Mouse (Mus musculus) A20 (cell line): ENCODE results near the gene Rap1gap.

Experiments
- DNase-seq: peaks from one replicate; pipeline ENCODE4 v3.0.0-alpha.2; 2011; ENCODE audit warnings: low read depth, low spot score

Rap1gap gene

DNA sequence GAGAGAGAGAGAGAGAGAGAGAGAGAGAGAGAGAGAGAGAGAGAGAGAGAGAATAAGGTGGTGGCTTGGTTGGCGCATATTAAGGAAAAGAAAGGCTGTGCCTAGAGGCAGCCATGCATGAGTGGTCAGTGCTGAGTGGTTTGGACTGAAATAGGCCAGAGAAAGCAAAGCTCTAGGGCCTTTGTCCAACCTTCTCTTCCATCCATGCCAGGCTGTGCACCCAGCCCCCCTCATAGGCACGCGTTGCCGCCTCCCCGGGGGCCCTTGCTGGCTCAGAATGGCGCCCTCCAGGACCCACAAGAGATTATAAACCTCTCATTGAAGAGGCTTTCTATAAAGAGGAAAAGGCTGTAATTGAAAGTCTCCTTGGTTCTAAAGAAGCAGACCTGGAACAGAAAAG is 3.0 kb upstream of the Rap1gap start:
- DNase-seq = no peak

DNA sequence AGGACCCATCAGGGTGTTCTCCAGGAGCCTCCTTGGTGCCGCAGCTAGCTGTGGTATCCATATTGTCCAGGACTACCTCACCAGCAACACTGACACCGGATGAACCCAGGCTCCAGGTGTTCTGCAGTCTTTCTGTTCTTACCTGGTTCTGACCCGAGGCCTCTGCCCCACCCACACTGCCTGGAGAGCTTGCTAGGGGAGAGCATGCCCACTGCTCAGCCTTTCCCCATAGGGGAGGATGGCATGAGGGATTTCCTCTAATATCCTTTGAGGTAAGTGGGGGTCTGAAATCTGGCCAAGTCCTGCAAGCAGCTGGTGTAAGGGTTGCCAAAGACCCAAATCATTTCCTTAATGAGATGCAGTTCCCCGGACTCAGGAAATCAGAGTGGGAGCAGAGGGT is 1.0 kb upstream of the Rap1gap start:
- no peak for DNase-seq

DNA sequence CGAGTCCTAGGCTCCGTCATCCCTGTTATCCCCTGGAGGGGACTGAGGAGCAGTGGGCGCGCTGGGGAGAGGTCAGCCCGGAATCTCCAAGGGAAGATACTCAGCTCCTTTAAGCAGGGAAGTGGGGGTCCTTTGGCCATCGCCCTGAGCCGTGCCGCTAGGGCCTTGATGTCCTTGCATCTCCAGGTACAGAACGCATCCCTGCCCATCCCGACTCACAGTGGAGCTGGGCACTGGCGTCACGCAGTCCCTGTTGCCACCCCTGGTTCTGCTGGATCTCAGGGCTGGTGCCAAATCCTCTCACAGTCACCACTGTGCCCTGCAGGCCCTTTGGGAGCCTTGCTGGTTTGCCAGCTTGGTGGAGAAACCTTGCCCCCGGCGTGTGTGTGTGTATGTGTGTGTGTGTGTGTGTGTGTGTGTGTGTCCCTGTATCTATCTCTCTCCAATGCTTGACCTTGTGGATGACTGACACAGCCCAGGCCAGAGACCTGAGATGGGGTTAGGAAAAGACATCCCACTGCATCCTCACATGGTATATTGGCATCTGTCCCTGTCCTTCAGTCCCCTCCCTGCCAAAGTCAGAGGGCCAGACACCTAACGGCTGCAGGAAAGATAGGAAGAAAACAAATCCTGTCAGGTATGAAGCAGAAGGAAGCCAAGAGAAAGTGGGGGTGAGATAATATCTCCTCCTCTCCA is 602 bp downstream of the Rap1gap start:
- no peak for DNase-seq

DNA sequence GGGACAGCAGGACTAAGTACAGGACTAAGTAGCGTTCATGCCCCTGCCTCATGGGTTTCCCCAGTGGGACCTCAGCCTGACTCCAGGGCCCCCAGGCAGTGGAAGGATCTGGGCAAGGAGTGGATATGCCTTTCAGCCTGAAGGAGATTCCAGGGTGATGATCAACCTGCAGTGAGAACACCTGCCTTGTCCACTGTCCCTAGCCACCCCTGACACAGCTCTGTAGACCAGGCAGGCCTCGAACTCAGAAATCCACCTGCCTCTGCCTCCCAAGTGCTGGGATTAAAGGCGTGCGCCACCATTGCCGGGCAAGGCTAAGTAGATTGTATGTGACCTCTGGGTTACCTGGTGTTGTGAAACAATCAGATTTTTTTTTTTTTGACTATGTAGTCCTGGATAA is 1.3 kb downstream of the Rap1gap start:
- no peak for DNase-seq

DNA sequence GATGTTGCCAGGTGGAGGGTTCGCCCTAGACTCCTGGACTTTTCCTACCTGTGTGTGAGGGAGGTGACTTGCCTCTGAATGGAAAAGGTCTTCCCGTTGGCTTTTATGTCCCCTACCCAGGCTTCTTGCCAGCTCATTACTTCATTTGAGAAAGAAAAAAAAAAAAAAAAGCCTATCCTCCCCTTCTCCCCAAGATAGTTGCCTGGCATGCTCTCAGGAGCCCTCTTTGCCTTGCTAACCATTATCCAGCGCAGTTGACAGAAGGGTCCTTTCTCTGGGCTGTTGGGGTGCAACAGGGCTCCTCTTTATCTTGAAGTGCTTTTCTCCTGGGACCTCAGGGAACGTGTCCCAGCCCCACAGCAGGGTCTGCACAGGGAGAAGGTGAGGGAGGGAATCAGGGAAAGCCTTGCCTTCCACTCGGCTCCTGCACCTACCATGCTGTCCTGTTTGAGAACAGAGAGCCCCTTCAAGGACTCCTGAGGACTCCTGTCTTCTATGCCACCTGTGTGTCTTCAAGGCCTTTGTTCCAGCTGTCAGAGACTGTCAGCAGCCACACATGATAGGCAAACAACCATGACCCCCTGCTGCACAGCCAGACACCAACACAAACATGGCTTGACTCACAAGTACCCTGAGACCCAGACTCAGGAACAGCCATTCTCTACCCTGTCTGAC is 1.9 kb downstream of the Rap1gap start:
- no peak for DNase-seq

DNA sequence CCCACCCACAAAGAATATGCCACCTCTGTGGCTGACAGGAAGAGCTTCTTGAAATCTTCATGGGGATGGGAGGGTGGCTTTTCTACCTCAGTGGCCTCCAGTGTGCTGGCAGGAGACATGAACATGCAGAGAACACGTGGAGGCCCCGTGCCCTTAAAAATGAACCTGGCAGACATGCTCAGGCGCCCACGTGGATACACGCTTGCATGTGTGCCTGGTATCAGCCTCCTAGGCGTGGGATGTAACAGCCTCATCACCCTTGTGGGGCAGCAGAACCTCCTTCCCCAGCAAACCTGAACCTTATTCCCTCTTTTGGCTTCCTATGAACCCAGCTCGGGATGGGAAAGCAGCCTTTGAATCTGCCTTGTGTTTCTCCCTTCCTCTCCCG is 2.4 kb downstream of the Rap1gap start:
- DNase-seq = no peak

DNA sequence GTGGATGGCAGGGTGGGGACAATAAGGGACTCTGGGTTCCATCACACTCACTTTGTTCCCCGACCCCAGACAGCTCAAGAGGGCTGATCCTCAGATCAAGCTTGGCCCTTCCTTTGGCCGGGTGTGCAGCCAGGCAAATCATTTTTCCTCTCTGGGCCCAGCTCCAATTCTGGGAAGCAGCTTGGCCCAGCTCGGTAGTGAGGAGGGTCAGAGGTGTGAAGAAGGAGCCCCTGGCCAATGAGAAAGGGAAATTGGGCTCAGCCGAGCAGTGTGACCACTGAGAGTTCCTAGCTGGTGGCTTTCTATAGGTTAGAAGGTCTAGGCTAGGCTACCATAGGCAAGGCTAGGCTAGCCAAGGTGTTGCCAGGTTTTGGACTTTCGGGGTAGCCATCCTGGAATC is 3.2 kb downstream of the Rap1gap start:
- no peak for DNase-seq

DNA sequence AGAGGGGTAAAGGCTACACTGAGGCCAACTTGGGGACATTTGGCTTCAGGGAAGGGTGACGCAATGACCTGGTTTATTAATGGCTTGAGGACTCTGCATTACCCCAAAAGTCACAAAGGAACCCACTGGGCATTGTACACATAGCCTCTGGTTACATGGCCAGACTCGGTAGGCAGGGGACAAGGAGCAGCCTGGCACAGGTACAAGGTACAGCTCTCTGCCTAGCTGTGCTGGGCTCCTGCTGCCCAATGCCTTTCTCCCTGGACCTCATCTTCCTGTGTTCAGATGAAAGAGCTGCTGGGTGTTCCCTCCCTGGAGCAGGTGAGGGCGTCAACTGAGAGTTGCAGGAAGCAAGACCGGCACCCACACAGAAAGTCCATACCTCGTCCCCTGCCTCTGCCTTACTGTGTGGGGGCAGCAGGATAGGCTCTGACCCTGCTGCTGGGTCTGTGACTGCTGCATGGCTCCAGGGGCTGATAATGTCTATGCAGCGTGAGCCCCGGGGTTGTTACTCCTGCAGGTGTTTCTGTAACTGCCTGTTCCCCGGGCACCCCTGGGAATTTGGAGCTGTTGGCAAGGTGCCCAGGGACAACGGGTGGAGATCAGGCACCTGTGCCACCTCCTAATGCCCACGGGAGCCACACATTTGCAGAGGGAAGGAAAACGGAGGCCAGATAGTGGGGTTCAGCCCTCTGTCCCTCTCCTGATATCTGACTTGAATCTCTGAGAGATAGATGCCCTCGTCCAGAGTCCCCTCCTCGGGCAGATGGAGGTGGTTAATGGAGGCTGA is 7.4 kb downstream of the Rap1gap start:
- DNase-seq = no peak

DNA sequence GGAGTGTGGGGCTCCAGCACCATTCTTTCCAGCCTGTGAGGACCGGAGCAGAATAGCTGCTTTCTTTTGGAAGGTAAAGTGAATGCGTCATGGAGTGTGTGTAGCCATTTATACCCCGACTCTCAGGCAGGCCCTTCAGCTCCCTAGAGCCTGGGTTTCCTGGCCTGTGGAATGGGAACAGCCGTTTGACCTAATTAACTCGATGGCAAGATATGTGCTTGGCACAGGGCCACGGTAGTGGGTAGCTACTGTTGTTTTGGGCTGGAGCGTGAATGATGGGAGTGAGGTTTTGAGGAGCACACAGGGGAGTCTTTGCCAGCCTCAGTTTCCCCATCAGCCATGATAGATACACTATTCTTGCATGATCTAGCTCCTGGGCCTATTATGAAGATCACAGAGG is 11.0 kb downstream of the Rap1gap start:
- no peak for DNase-seq

DNA sequence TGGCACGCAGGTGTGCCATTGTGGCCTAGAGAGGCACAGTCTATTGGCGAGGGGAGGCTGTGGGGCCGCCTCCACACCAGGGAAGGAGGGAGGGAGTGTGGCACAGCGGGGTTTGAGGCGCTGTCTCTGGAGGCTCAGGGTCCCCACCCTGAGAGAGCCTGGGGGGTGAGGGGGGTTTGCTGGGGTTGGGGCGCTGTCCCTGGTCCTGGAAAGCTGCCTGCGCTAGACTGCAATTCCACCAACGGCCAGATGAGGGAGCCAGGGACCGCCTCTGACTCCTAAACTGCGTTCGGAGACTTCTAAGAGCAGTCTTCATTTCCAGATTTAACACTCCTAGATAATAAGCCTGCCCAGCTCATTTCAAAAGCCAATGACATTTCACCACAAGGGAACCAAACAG is 11.5 kb downstream of the Rap1gap start:
- peak; percentile 61 for DNase-seq

DNA sequence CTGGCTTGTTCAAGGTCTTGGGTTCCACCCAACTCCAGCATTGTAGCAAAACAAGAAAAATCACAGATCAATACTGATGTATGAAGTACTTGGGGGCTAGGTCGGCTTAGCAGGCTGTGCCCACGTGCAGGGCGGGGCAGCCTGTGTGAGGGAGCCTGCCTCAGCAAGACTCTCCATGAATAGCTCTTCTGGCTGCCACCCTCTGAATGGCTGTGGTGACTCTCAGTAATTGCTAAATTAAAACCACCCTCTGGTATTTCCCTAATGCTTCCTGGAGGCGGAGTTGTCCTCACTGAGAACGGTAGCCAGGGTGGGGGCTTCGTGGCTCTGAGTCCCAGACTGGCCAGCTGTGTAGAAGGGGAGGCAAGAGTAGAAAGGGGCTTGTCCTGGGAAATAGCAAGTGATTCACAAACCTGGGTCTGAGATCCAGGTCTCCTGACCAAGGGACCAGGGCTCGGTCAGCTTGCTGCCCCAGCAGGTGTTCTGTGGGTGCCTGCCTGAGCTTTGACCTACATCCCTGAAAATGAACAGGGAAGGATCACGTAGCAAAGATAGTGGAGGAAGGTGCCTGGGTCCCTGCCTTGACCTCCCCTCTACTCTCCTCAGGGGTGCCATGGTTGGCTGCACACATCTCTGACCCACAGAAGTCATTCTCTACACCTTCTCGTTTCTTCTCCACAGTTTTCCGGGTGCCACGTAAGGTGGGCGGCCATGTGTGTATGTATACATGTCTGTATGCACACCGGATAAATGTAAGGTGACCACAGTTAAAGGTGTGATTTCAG is 12.4 kb downstream of the Rap1gap start:
- DNase-seq = no peak

DNA sequence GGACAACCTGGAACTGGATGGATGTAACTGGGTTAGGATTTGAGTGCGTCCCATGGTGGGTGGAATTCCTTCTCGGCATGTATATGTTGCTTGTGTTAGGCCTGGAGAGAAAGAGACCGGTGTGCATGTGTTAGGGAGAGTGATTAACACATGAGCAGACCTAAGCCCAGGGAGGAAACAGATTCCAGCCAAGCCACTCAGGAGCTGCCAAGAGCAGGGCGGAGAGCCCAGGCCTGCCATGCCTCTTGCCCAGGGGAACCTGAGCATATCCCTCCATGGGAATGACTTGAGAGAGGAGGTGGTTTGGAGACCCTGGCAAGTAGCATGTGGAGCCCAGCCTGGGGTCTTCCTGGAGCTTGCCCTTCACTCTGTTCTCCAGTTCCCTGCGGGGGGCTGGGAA is 13.4 kb downstream of the Rap1gap start:
- no peak for DNase-seq

DNA sequence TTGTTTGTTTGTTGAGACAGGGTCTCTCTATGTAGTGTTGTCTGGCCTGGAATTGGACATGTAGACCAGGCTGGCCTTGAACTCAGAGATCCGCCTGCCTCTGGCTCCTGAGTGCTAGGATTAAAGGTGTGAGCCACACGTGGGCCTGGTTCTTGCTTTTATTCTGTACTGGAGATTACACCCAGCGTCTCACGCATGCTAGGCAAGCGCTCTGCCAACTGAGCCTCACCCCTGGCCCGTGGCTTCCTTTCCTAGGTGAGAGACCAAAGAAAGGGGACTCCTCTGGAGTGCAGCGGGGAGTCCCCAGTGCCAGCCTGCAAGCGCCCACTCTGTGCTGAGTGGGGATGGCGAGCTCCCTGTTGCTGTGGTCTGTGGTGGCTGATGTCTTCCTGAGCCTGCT is 14.0 kb downstream of the Rap1gap start:
- DNase-seq = no peak

DNA sequence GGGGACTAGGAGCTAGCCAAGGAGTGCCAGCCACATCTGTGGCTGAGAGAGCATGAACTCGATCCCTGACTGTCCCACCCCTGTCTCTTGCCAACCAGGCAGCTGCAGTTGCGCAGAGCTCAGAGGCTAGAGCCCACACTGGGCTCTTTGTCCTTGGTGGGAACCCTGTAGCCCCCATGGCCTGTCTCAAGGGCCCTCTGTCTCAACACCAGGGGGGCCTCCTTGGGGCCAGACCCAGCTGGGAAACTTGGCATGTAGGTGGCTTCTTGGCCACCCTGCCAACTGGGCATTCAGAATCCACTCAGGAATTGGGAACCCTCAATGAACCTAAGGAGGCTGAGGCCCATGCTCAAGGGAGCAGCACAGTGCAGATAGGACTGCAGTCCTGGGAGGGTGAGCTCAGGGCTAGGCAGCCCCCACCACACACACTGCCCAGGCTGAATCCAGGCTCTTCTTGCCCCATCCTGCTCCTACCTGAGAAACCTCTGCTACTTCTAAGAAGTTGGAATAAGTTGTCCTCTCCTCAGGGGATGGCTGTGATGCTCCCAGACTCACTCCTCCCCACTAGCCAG is 15.5 kb downstream of the Rap1gap start:
- DNase-seq = no peak

DNA sequence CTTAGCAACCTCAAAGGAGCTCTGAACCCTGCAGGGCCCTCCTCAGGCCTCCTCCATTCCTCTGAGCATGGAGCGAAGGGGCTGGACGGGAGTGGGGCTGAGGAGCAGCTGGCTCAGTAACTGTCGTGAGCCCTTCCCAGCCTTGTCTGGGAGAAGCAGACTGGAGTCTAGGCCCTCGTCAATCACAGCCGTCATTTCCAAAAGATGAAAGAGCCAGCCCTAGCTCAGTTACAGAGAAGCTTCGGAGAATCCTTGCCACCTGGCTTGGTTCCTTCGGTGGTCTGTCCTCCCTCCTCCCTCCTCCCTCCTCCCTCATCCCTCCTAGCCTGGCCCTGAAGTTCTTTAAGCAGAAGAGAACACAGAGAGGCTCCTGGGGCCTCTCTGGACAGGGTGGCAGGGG is 16.2 kb downstream of the Rap1gap start:
- no peak for DNase-seq

DNA sequence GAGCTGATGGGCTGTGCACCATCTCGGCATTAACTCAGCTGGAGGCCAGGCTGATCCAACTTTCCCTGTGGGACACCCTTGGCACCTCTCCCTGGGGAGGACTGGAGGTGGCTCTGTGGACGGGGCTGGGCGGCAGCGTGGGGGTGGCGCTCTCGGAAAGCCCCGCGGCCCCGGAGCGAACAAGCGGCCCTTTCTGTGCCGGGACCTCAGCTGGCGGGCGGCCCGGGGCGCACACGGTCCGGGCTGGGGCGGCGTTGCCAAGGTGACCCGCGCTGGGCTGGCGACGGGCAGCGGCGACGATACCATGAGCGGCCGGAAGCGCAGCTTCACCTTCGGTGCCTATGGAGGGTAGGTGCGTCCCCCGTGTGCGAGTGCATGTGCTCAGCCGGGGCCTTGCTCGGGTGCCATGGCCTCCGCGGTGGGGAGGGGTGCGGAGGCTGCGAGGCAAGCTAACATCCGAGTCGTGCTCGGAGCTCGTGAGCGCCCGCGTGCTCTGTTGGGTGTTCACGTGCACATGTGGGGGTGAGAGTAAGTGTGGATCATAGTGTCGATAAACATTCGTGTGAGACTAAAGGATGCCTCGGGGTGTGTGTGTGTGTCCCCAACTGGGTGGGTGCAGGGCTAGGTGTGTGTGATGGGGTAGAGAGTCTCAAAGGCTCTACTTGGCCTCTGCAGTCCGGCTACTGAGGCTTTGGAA is 17.0 kb downstream of the Rap1gap start:
- DNase-seq = no peak

DNA sequence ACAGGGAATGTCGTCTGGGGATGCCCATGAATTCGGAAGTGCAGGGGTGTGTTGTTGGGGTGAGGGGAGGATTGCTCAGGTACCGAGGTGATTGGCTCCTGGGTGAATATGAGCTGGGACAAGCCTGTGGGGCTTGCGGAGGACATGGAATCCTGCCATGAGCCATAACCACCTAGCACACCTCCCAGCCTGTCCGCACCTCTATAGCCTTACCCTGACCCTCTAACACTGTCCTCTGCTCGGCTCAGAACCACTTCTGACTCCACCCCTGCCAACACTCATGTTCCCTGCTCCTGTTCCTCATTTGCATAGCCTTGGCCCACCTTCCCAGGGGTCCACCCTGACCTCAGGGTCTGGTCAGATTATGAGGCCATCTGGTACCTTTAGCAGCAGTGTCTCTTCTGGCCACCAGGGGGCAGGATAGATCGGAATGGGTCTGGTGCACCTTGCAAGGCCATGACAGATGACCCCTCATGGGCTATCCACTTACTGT is 18.5 kb downstream of the Rap1gap start:
- peak; percentile 42 for DNase-seq

DNA sequence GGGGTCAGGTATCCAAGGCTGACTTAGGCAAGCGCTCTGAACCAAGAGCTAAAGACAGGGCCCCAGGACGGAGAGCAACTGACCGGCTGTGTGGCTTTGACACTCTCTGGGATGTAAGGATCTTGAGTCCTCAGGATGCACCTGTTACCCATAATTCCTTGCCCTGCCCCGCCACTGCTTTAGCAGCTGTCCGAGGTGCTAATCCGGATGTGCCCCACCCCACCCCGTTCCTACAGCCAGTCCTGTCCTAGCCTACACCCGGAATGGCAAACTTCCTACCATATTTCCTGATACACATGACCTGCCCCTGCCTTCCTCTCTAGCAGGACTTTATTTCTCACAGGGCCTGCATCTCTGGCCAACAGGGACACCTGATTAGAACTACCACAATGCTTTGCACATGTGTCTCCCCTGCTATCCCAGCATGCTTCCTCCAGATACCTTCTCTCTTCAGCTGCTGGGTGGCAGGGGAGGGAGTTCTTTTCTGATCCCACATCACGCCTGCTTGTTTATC is 20.4 kb downstream of the Rap1gap start:
- DNase-seq = no peak

DNA sequence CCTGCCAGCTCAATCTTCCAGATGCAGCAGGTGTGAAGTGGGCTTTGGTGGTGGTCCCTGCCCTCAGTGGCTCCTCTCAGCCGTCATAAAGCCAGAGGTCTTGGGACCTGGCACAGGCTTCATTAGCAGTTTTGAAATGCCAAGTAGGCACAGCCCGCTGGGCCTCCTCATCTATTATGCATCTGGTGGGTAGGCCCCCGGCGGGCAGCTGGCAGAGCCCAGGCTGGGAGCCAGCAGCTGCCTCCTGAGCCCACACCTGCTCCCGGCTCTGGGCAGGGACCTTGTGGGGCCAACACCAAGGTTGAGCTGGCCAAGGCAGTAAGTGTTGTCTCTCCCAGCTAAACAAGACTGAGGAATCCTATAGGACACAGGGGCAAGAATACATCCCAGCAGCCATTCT is 21.8 kb downstream of the Rap1gap start:
- DNase-seq = no peak

DNA sequence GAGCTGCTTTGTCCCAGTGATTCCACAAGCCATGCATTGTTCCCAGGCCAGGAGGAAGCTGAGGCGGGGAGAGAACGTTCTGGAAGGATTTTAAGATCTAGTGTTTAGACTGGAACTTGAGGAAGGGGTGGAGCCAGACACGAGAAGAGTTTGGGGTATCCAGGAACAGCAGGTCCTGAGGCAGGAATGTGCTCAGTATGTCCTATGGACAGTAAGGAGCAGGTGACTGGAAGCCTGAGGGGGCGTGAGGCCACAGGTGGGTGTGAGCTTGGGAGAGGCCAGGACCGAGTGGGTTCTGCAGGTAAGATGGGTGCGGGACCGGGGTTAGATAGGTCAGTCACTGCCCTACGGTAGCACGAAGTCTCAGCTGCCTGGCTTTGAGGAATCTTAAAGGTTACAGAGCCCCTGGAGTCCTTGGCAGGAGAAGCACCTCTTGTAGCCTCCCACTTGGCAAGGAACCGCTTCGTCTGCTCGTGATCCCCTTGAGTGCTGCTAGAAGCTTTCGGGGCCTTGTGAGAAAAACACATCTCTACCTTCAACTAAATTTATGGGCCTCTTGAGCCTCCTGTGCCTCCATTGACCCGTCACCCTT is 22.8 kb downstream of the Rap1gap start:
- DNase-seq = no peak
